Mouse (Mus musculus): ENCODE results near the gene Arid1a.
"Not testable (repeated sequence)": the region's sequence is repeated elsewhere in the genome, so short reads cannot be mapped to it uniquely, and the experiment has no call there.

The Arid1a gene

GRCm38 (mm10) chr4:133651986-133652385 is 104.6 kb downstream of the Arid1a start:
- DNase-seq (ENCODE audit: low read depth): no peak

GRCm38 (mm10) chr4:133651445-133651844 is 105.1 kb downstream of the Arid1a start:
- DNase-seq (ENCODE audit: low read depth): no peak

GRCm38 (mm10) chr4:133649989-133650699 is 106.4 kb downstream of the Arid1a start, which contains the start of gene Zdhhc18:
Zdhhc18 (minus strand) TSS chr4:133650154.
- DNase-seq (ENCODE audit: low read depth): peak; percentile 95

GRCm38 (mm10) chr4:133649464-133649863 is 107.1 kb downstream of the Arid1a start:
- DNase-seq (ENCODE audit: low read depth): not testable (repeated sequence)

GRCm38 (mm10) chr4:133645680-133646079 is 110.9 kb downstream of the Arid1a start:
- no peak for DNase-seq (ENCODE audit: low read depth)

GRCm38 (mm10) chr4:133645195-133645594 is 111.4 kb downstream of the Arid1a start:
- DNase-seq (ENCODE audit: low read depth): peak; percentile 44

DNA sequence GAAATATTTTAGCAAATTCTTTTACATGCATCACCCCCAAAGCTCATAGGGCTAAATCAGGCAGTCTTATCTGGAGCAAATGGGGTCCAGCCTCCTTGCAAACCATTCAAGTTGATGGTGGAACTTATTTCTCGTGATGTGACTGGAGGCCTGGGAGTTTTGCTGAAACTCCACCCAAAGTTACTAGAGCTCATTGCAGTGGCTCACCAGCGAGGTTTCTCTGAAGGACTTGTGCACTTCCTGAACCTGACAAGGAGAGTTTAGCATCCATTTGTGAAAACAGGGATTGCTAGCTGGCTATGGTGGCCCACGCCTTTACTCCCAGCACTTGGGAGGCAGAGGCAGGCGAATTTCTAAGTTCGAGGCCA is 122.5 kb downstream of the Arid1a start:
- no peak for DNase-seq (ENCODE audit: low read depth)

GRCm38 (mm10) chr4:133633332-133634042 is 123.1 kb downstream of the Arid1a start:
- peak; percentile 91 for DNase-seq (ENCODE audit: low read depth)

GRCm38 (mm10) chr4:133632483-133633327 is 123.9 kb downstream of the Arid1a start:
- peak; percentile 67 for DNase-seq (ENCODE audit: low read depth)

DNA sequence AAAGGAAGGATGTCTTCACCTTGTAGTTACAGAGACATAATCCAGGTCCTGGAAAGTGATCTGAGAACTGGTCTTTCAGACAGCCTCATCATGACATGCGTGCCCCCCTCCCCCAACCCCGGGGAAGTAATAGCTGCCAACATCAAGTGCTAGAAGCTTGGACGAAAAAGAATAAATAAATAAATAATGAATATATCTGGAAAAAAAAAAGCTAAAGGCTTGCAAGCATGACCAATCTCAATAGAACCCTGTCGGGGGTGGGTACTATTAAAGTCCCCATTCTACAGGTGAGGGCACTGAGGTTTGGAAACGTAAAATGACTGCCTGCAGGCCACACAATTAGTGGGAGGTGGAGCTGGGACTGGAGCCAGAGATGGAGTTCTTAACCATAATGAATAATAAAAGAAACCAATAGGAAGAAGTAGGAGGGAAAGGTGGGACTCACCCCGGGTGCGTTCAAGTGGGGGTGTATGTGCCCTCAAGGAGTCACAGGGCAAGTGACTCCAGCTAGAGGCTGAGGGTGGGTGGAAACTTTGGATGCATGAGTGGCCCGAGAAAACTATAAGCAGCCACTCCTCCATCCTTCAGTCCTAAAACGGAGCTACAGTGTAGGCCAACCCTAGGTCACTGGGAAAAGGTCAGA is 124.7 kb downstream of the Arid1a start:
- peak; percentile 70 for DNase-seq (ENCODE audit: low read depth)

GRCm38 (mm10) chr4:133631071-133631768 is 125.3 kb downstream of the Arid1a start:
- peak; percentile 82 for DNase-seq (ENCODE audit: low read depth)

DNA sequence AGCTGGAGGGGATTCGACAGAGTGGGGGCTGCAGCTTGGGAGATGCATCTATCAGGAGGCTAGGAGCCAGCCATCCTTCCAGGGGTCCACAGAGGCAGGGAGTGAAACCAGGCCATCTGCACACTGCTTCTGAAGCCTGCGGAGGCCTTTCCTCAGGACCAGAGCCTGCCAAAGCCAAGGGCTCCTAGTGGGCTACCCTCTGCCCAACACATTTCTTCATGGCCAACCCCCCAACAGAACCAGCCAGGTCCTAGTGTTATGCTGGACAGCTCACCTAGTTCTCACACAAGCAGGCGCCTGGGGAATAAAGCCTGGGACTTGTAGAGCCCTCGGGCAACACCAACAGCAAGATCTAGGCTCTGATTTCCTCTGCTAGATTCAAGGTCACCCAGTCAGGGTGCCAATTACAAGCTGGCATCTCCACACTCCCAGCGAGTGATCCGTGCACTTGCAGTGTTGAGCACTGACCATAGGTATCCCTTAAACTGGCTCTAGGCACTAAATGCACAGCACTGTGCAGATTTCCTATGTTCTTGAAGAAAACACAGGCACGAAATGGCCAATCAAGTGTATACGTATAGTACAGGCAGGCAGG is 126.1 kb downstream of the Arid1a start:
- peak; percentile 49 for DNase-seq (ENCODE audit: low read depth)

DNA sequence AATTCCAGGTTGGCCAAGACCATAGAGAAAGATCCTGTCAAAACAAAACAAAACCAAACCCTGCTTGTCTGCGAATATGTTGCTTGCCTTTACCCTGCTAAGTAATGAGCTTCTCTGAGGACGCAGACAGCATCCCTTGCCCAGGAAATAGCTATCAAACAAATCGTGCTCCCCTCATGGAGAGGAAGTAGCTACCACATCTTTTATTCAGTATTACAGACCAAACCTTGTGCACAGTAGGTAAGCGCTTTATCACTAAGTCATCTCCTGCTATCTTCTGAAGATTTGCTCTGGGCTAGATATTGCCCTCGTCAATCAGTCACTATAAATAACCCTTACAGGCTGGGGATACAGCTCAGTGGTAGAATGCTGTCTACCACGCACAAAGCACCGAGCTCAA is 127.4 kb downstream of the Arid1a start:
- peak; percentile 78 for DNase-seq (ENCODE audit: low read depth)

Measured in induced T-regulatory cell, adult 2 months (primary cell).